Mouse (Mus musculus) midbrain, embryonic 14.5 days (tissue): Measurements from ENCODE around the gene Cd63. TPM values are rescaled to one million over a fixed set of nuclear protein-coding genes. Genes with fewer than 3 reads are reported as not detected.

Source experiments
- ATAC-seq: fragments of 200-750 bp; cut with Nextera tagmentation; 2 replicates; pipeline ENCODE4 v1.8.0; 2017; ENCODE audit warnings: moderate number of reproducible peaks, moderate library complexity; ENCODE audit not compliant: low FRiP score, low TSS enrichment
- DNase-seq: peaks from one replicate; pipeline ENCODE4 v3.0.0-alpha.2; 2015
- H3K27ac ChIP-seq: fragments of 300-500 bp; sonication (generic); replicated peaks from 2 replicates; pipeline ENCODE4 v1.5.1; 2014; ENCODE audit warnings: mild to moderate bottlenecking, low read depth, low read length, moderate library complexity
- H3K27me3 ChIP-seq: fragments of 300-500 bp; sonication (generic); 2 replicates; pipeline ENCODE4 v1.6.1; 2014; ENCODE audit warnings: low read length, control low read depth, mixed read lengths; ENCODE audit not compliant: control insufficient read depth, insufficient read depth
- H3K36me3 ChIP-seq: fragments of 300-500 bp; sonication (generic); 2 replicates; pipeline ENCODE4 v1.6.1; 2014; ENCODE audit warnings: low read length, control low read depth; ENCODE audit not compliant: control insufficient read depth, insufficient read depth
- H3K4me1 ChIP-seq: fragments of 300-500 bp; sonication (generic); 2 replicates; pipeline ENCODE4 v1.6.1; 2014; ENCODE audit warnings: mild to moderate bottlenecking, antibody characterized with exemption, low read length, control low read depth; ENCODE audit not compliant: control insufficient read depth, insufficient read depth
- H3K4me2 ChIP-seq: fragments of 300-500 bp; sonication (generic); 2 replicates; pipeline ENCODE4 v1.6.1; 2014; ENCODE audit warnings: mild to moderate bottlenecking, low read length, moderate library complexity
- H3K4me3 ChIP-seq: fragments of 300-500 bp; sonication (generic); replicated peaks from 2 replicates; pipeline ENCODE4 v1.5.1; 2014; ENCODE audit warnings: low read depth, low read length
- H3K9ac ChIP-seq: fragments of 300-500 bp; sonication (generic); replicated peaks from 2 replicates; pipeline ENCODE4 v1.6.1; 2014; ENCODE audit warnings: mild to moderate bottlenecking, low read length, moderate library complexity
- H3K9me3 ChIP-seq: fragments of 300-500 bp; sonication (generic); 2 replicates; pipeline ENCODE4 v1.6.1; 2016; ENCODE audit warnings: low read length, control low read depth, mixed read lengths; ENCODE audit not compliant: control insufficient read depth
- WGBS: fragments of 180-500 bp; shearing (Covaris S2); extraction: QIAGEN DNeasy Blood & Tissue Kit; methylation state at CpG from one replicate; pipeline ENCODE4 v1.1.7; 2014; 5-methylcytosine and 5-hydroxymethylcytosine counted together
- polyA plus RNA-seq: library from polyadenylated mRNA; unstranded; fragments of >200 nt; fragmentation: Nextera tagmentation; extraction: Ambion mirVana; gene quantifications from 2 replicates; pipeline ENCODE4 v1.2.1, GENCODE M21; 2014

Cd63 gene
- polyA plus RNA-seq, 1 experiment from 2014 or later: 138 TPM

GRCm38 (mm10) chr10:128929638-128930378, 29.0 kb downstream of the Cd63 start:
- Histone ChIP-seq H3K36me3 (no peaks in the 10 kb centered on the region), H3K27me3 (peaks cover 33% of the 10 kb centered on the region), H3K9me3 (no peaks in the 10 kb centered on the region), H3K4me3 (no peak overlapping the region), H3K27ac (no peak overlapping the region), H3K4me2 (no peak overlapping the region), H3K4me1 (peaks cover 7% of the 10 kb centered on the region), H3K9ac (no peak overlapping the region)
- DNase-seq (peak; percentile 37), ATAC-seq (peak; percentile 22; the same call in 1 of the 2 replicates)
- WGBS: 67% methylated on average over 7 of the region's 7 CpGs

- DNase-seq: no peak
- Histone ChIP-seq H3K4me1 (peaks cover 7% of the 10 kb centered on the region), H3K27me3 (peaks cover 45% of the 10 kb centered on the region), H3K27ac (no peak overlapping the region), H3K4me2 (no peak overlapping the region), H3K9me3 (no peaks in the 10 kb centered on the region), H3K4me3 (no peak overlapping the region), H3K36me3 (no peaks in the 10 kb centered on the region), H3K9ac (no peak overlapping the region)
- ATAC-seq: no peak
- 81% methylated on average over 2 of the region's 2 CpGs for WGBS
Observed at GRCm38 (mm10) chr10:128931441-128931840, 30.7 kb downstream of the Cd63 start.

GRCm38 (mm10) chr10:128933574-128933973, 32.8 kb downstream of the Cd63 start, which contains the start of gene Itga7:
TSS of gene Itga7 (plus strand) at chr10:128933818.
- H3K9me3 ChIP-seq: no peaks in the 10 kb centered on the region
- peaks cover 45% of the 10 kb centered on the region for H3K27me3 ChIP-seq
- WGBS: under 1% methylated on average over 26 of the region's 26 CpGs

GRCm38 (mm10) chr10:128933976-128934721, 33.4 kb downstream of the Cd63 start:
- no peak for ATAC-seq
- Histone ChIP-seq H3K4me3 (peak overlapping the region; percentile 40), H3K4me2 (peak overlapping the region; percentile 84), H3K27ac (no peak overlapping the region), H3K9ac (peak overlapping the region; percentile 44), H3K4me1 (peaks cover 7% of the 10 kb centered on the region), H3K36me3 (no peaks in the 10 kb centered on the region), H3K27me3 (peaks cover 45% of the 10 kb centered on the region), H3K9me3 (no peaks in the 10 kb centered on the region)
- peak; percentile 21 for DNase-seq
- 2% methylated on average over 21 of the region's 21 CpGs for WGBS

More at GRCm38 (mm10) chr10:128933574-128933973, 32.8 kb downstream of the Cd63 start, which contains the start of gene Itga7:
- Histone ChIP-seq H3K4me2 (peak within 1 kb of the TSS; percentile 84), H3K9ac (peak within 1 kb of the TSS; percentile 44), H3K36me3 (no peaks in the 10 kb centered on the region), H3K27ac (no peak within 1 kb of the TSS), H3K4me1 (peaks cover 7% of the 10 kb centered on the region), H3K4me3 (peak within 1 kb of the TSS; percentile 40)
- DNase-seq (peak; percentile 68), ATAC-seq (peak; percentile 68)

GRCm38 (mm10) chr10:128934997-128935787, 34.4 kb downstream of the Cd63 start:
- peaks cover 40% of the 10 kb centered on the region for H3K27me3 ChIP-seq
- H3K36me3 ChIP-seq: no peaks in the 10 kb centered on the region
- ATAC-seq: no peak
- no peak overlapping the region for H3K9ac ChIP-seq
- no peak for DNase-seq
- H3K4me3 ChIP-seq: no peak overlapping the region
- peaks cover 7% of the 10 kb centered on the region for H3K4me1 ChIP-seq
- 67% methylated on average over 7 of the region's 7 CpGs for WGBS
- H3K9me3 ChIP-seq: no peaks in the 10 kb centered on the region
- no peak overlapping the region for H3K27ac ChIP-seq
- H3K4me2 ChIP-seq: no peak overlapping the region

- H3K4me1 ChIP-seq: peaks cover 7% of the 10 kb centered on the region
- WGBS: 77% methylated on average over 8 of the region's 8 CpGs
- no peak for DNase-seq
- no peaks in the 10 kb centered on the region for H3K36me3 ChIP-seq
- H3K4me2 ChIP-seq: no peak overlapping the region
- no peak overlapping the region for H3K27ac ChIP-seq
- no peak for ATAC-seq
- H3K27me3 ChIP-seq: peaks cover 37% of the 10 kb centered on the region
- no peak overlapping the region for H3K9ac ChIP-seq
- H3K9me3 ChIP-seq: no peaks in the 10 kb centered on the region
- H3K4me3 ChIP-seq: no peak overlapping the region
Observed at GRCm38 (mm10) chr10:128935826-128936440, 35.1 kb downstream of the Cd63 start.

- no peak overlapping the region for H3K4me2 ChIP-seq
- no peak overlapping the region for H3K9ac ChIP-seq
- no peak for DNase-seq
- H3K4me1 ChIP-seq: peaks cover 7% of the 10 kb centered on the region
- no peaks in the 10 kb centered on the region for H3K36me3 ChIP-seq
- no peak overlapping the region for H3K27ac ChIP-seq
- H3K4me3 ChIP-seq: no peak overlapping the region
- H3K9me3 ChIP-seq: no peaks in the 10 kb centered on the region
- peaks cover 25% of the 10 kb centered on the region for H3K27me3 ChIP-seq
- no peak for ATAC-seq
- WGBS: 74% methylated on average over 12 of the region's 12 CpGs
Observed at GRCm38 (mm10) chr10:128937756-128938390, 37.1 kb downstream of the Cd63 start.

- 77% methylated on average over 9 of the region's 9 CpGs for WGBS
- Histone ChIP-seq H3K27ac (no peak overlapping the region), H3K9ac (no peak overlapping the region), H3K4me3 (no peak overlapping the region), H3K4me2 (no peak overlapping the region), H3K4me1 (peaks cover 4% of the 10 kb centered on the region), H3K9me3 (no peaks in the 10 kb centered on the region), H3K27me3 (peaks cover 19% of the 10 kb centered on the region), H3K36me3 (no peaks in the 10 kb centered on the region)
- DNase-seq: no peak
- no peak for ATAC-seq
Observed at GRCm38 (mm10) chr10:128938457-128938856, 37.7 kb downstream of the Cd63 start.
